Mouse (Mus musculus) layer of hippocampus, adult 2 months (tissue): ENCODE data around the gene Map4k4. TPM values are rescaled to one million over a fixed set of nuclear protein-coding genes. Genes with fewer than 3 reads are reported as not detected.

Source experiments
- DNase-seq, 2 experiments: peaks; one replicate each; pipeline ENCODE4 v3.0.0; 2022; ENCODE audit warnings: low spot score in 2 of 2
- H3K27ac ChIP-seq: fragments of 200-600 bp; 2 replicates; pipeline ENCODE4 v1.8.1; 2022
- H3K4me3 ChIP-seq: fragments of 200-600 bp; 2 replicates; pipeline ENCODE4 v1.8.1; 2022; ENCODE audit warnings: mild to moderate bottlenecking
- CTCF ChIP-seq: fragments of 200-600 bp; conservative IDR thresholded peaks from 2 replicates; pipeline ENCODE4 v1.8.1; 2022; ENCODE audit warnings: antibody characterized with exemption, mild to moderate bottlenecking, moderate library complexity
- total RNA-seq, 2 experiments: library from RNA; stranded (reverse); gene quantifications; 2 replicates each; pipeline ENCODE4 v1.2.3; 2021

Map4k4 gene
- total RNA-seq, 2 experiments from 2014 or later = 134 to 145 TPM

DNA sequence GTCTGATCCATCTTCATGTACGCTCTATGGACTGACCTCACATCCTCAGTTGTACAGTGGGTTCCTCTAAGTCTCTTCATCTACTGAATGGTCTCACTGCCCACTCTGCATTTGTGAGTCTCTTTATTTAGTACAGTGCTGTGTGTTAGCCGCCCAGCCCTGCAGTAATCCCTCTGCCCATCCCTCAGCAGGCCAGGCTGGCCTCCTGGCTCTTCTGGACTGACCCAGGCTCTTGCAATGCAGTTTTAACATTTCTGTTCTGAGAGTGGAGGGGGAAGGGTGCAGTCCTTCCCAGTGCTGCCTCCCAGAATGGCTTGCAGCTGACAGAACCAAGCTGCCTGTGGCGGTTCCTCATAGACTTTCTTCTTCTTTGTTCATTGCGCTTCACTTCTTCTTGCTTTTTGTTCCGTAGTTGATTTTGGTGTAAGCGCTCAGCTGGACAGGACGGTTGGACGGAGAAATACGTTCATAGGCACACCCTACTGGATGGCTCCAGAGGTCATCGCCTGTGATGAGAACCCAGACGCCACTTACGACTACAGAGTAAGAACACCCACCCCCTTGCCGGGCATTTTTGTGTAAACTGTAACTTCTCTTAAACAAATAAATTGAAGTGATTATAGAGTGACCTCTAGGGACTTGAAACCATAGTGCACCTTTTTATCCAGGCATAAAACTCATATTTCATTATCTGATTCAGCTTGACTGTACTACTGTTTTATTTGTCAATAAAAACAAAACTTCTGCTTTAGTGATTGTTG, 82.2 kb downstream of the Map4k4 start:
- DNase-seq = no peak
- peak; percentile 78 for TF ChIP-seq CTCF
- peak overlapping the region; percentile 71 for H3K27ac ChIP-seq
- no peak overlapping the region for H3K4me3 ChIP-seq

DNA sequence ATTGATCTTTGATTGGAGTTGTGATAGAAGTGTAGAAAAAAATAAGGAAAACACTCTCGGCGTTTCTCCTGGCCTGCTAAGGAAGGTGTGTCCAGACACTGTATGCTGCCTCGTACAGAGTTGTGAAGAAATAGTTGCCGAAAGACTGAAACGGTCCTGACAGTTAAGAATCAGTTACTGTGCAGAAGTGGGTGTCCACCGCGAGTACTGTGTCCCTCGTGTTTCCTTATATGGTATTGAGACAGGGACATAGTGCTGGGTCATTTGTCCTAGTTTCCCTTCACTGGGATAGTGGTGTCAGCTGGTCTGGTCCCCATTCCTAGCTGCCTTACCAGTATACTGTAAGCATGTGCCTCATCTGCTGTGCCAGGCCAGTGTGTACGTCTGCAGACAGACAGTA, 83.6 kb downstream of the Map4k4 start:
- H3K4me3 ChIP-seq = no peak overlapping the region
- no peak for TF ChIP-seq CTCF
- H3K27ac ChIP-seq = no peak overlapping the region
- DNase-seq = no peak

DNA sequence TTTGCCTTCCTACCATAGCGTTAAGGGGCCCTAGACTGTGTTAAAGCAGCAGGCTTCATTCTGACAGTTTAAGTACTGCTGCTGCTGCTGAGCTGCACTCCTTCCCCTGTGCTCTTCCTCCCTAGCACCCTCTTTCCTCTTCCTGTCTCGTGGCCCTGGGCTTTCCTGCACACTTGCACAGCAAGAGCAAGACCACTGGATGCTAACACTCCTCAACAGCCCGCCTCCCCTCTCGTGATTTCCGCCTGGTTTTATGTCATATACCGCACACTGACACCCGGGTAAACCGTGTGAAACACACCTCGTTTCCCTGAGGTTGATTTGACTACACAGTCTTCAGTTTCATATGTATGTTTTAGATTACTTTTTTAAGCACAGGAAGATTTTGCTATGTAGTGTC, 86.1 kb downstream of the Map4k4 start:
- DNase-seq = no peak
- no peak overlapping the region for H3K4me3 ChIP-seq

DNA sequence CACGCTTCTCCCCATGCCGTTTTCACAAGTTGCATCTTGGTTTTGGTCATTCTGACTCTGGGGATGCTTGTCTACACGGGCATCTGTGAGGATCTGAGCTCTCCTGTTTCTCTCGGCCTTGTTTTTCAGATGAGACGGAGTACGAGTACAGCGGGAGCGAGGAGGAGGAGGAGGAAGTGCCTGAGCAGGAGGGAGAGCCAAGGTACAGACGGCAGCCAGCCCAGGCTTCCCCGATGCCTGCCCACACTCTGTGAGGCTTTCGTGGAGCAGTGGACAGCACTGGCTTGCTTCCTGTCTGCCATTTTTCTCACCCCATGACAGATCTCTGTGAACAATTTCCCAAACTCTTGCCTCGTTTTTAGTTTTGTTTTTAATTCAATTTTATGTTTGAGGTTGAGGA, 88.1 kb downstream of the Map4k4 start:
- DNase-seq = peak in 1 of 2 experiments; percentile 48
- H3K4me3 ChIP-seq = no peak overlapping the region
- H3K27ac ChIP-seq = peak overlapping the region; percentile 83
- TF ChIP-seq CTCF = no peak

More for the DNA sequence above, 86.1 kb downstream of the Map4k4 start:
- no peak overlapping the region for H3K27ac ChIP-seq
- TF ChIP-seq CTCF = no peak

DNA sequence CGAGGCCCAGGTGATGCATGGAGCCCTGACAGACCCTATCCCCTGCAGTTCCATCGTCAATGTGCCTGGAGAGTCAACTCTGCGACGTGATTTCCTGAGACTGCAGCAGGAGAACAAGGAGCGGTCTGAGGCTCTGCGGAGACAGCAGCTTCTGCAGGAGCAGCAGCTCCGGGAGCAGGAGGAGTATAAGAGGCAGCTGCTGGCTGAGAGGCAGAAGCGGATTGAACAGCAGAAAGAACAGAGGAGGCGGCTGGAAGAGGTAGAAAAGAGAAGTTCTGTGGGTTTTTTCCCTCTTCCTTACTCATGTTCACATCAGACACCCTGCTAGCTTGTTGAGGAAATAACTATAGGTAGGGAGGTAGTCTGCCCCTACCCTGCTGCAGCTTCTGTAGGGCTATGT, 89.3 kb downstream of the Map4k4 start:
- H3K4me3 ChIP-seq = no peak overlapping the region
- peak overlapping the region; percentile 83 for H3K27ac ChIP-seq
- peak in 1 of 2 experiments; percentile 31 for DNase-seq
- no peak for TF ChIP-seq CTCF

DNA sequence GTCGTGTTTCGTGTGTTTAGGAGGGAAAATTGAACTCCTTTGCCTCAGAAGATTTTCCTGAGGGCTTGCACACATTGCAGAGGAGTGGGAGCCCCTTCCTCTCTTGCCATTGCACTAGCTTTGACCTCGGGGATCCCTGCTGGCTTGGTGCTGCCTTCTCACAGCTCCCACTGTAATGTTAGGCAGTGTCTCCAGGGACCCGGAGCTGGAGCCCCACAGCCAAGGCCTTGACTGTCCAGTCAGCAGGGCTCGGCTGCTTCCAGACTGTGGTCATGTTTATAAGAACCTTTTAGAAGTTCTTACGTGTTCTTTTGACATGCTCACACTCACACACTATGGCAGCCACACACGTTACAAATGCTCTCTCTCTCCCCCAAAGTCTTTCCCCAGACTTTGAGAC, 93.2 kb downstream of the Map4k4 start:
- Histone ChIP-seq H3K4me3 (no peak overlapping the region), H3K27ac (peak overlapping the region; percentile 10; the same call in 1 of the 2 replicates)
- no peak for DNase-seq
- no peak for TF ChIP-seq CTCF

DNA sequence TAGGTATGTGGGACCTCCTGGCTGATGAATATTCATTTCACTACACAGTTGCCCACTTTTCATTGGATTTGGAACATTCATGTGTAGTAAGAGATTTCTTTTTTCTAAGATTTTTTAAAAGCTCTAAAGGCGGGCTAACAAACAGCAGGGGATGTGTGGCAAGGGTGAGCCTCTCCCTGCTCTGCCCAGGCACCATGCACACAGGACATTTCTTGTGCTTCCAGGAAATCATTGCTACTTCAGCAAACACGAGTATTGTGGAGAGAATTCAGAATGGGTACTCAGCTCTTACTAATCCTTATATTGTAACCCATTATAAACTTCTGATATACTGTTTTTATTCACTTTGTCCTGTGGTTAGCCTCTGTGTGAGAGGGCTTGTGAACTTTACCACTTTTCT, 94.9 kb downstream of the Map4k4 start:
- H3K4me3 ChIP-seq = no peak overlapping the region
- DNase-seq = no peak
- no peak for TF ChIP-seq CTCF
- no peak overlapping the region for H3K27ac ChIP-seq

DNA sequence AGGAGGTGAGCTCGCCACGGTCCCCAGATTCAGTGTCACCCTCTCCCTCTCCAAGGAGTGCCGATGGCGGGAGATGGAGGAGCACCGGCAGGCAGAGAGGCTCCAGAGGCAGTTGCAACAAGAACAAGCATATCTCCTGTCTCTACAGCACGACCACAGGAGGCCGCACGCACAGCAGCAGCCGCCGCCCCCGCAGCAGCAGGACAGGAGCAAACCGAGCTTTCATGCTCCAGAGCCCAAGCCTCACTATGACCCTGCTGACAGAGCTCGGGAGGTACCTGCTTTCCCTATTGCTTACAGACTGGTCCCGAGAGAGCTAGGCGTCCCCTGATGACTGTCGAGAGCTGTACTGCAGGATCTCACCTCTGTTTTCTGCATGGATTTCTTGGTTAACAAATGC, 99.8 kb downstream of the Map4k4 start:
- peak overlapping the region; percentile 46; the same call in 1 of the 2 replicates for H3K27ac ChIP-seq

DNA sequence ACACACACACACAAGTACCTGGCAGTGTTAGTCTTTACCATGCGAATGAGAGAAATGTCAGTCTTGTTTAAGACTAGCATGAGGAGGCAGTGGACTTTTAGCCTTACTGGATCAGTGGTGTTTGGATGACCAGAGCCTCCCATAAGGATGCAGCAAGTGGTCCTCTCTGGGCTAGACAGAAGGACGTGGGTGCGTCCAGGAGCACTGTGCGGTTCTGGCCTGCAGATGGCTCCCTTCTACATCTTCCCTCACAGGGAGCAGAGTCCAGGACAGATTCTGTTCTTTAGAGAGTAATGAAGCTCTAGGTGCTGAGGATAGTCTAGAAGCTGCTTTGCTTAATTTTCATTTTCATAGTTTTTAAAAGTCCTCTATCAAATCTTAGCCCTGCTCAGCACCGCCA, 100.2 kb downstream of the Map4k4 start:
- peak; percentile 83 for TF ChIP-seq CTCF
- DNase-seq = peak; percentile 58 to 63

More for the DNA sequence above, 99.8 kb downstream of the Map4k4 start:
- no peak for TF ChIP-seq CTCF
- no peak for DNase-seq
- no peak overlapping the region for H3K4me3 ChIP-seq

DNA sequence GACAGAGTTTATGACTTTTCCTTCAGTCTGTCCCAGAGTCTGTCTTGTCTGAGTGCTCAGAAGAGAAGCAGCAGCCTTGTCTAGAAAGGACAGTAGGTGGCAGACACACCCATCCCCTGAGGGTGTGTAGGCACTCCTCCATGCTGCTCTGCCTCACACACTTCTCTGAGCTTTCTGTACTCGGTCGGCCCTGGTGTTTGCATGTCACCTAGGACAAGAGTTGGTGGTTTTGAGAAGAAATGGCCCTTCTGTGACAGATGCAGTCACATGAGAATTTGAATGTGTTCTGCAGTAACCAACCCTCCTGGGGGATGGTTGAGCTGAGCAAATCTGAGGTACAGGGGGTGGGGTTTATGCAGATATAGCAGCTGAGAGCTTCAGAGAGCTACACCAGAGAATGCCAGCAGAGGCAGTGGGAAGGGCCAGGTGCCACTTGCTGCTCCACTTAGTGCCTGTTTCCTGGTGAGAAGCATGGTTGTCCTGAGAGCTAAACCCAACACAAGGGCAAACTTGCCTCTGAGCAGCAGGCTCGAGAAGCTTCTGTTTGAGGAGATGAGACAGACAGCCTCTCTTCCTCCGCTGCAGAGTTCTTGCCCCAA, 101.5 kb downstream of the Map4k4 start:
- peak; percentile 61 for TF ChIP-seq CTCF
- Histone ChIP-seq H3K27ac (0 out of 2 replicates have a peak overlapping the region, but pooled peaks have one; percentile 23), H3K4me3 (no peak overlapping the region)
- DNase-seq = no peak

More for the DNA sequence above, 100.2 kb downstream of the Map4k4 start:
- H3K4me3 ChIP-seq = no peak overlapping the region
- H3K27ac ChIP-seq = peak overlapping the region; percentile 48; the same call in 1 of the 2 replicates

DNA sequence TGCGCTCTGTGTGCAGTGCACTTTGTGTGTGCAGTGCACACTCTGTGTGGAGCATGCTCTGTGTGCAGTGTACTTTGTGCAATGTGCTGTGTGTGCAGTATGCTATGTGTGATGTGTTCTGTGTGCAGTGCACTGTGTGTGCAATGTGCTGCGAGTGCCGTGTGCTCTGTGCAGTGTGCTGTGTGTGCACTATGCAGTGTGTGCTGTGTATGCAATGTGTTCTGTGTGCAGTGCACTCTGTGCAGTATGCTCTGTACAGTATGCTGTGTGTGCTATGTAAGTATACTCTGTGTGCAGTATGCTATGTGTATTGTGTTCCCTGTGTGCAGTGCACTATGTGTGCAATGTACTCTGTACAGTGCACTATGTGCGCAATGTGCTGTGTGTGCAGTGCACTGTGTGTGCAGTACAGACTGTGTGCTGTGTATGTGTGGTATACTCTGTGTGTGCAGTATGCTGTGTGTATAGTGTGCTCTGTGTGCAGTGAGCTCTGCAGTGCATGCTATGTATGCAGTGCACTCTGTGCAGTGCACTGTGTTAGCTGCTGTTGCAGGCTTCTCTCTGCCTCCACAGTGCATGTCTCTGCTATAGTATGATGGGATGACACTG, 105.4 kb downstream of the Map4k4 start:
- no peak overlapping the region for H3K27ac ChIP-seq
- no peak for TF ChIP-seq CTCF
- no peak overlapping the region for H3K4me3 ChIP-seq
- DNase-seq = no peak

DNA sequence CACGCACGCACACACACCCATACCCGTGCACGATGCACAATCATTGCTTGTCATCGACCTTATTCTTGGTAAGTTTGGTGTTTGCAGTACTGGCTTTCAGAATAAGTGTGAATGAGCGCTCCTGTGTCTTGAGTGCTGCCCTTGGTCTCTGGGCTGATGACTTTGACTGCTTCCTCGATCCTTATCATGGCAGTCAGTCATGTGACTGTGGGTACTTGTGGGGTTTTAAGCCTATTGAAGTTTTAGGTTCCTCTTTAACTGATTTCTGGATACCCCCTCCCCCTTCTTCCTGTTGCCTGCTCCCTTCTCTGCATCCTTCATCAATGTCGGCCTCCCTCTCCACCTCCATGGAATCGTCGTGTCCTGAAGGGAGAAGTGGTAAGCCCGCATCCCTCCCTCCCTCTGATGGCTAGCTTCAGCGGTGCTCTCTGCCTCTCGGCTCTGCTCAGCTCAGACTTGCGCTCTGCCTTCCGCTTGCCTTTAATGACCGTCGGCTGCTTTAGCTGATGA, 107.3 kb downstream of the Map4k4 start:
- no peak for DNase-seq
- Histone ChIP-seq H3K27ac (no peak overlapping the region), H3K4me3 (no peak overlapping the region)
- no peak for TF ChIP-seq CTCF

DNA sequence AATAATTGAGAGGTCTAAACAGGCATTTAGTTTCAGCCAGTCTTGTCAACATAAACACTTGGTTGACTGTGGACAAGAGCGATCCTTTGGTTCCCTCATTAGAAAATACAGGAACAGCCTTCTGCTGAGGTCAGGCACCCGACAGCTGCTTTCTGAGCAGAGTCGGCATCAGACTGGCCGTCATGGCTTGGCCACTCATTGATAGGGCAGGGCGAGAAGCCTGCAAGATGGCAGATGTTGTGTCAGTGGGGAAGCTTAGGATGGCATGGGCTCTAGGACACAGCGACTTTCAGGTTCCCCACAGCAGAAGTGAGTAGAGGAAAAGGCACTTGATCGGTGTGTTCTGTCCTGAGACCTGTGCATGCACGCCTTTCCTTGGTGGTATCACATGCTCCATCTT, 112.0 kb downstream of the Map4k4 start:
- DNase-seq = no peak
- H3K4me3 ChIP-seq = no peak overlapping the region
- TF ChIP-seq CTCF = no peak
- H3K27ac ChIP-seq = no peak overlapping the region
